Mouse (Mus musculus) 3T3-L1 (cell line): ENCODE measurements at regions not wholly inside any gene's neighbourhood (a gene's known extent, or its start where the extent isn't known, plus 50 kb on each side); places are given as distances from the start of the nearest gene placed in this dataset.

ENCODE experiments used
- DNase-seq: peaks from one replicate; pipeline ENCODE4 v3.0.0-alpha.2; 2015; ENCODE audit warnings: low read depth, low spot score

- DNase-seq = no peak
These were observed 430.4 kb downstream of the Adgrl2 start for GRCm38 (mm10) chr3:148559752-148560460.

DNA sequence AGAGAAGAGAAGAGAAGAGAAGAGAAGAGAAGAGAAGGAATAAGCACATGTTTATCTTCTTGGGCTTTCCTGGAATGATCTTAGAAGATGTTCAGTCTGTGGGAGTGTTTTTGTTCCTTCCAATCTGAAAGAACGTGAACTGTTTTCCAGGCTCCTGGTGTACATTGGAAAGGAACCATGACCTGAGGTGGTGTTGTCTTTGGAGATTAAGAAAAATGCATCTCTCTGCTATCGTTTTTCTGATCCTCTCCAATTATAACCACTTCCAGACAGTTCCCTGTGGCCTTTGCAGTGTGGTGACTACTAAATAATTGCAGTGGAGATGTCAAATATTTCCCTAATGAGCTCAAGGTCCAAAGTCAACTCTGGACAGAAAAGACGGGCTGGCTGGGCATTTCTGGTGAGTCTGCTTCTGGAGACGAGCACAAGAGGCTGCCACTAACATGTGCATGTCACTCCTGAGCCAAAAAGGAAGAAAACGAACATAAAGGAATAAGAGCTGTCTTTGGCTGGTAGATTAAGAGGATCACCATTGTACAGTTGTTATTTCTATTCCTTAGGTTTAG, 431.7 kb downstream of the Adgrl2 start:
- DNase-seq = no peak

DNA sequence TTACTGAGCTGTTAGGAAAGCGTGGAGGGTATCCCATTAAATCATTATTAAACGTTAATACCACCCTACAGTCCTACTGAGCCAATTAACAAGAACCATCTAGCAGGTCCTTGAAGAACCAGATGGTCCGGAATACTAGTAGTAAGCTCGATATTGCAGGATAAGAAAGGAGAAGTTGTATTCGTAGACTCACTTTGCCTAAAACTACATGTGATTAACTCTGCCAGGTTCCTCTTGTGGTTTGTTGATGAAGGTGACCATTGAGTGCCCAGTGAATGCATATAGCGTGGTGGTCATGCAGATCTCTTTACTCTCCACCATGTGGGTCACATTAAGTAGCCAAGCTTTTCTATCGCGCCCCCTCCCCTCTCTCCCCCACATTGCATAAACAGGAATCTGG, 435.0 kb downstream of the Adgrl2 start:
- no peak for DNase-seq

GRCm38 (mm10) chr3:148550716-148551115, 439.6 kb downstream of the Adgrl2 start:
- DNase-seq = no peak

GRCm38 (mm10) chr3:148544929-148545328, 445.4 kb downstream of the Adgrl2 start:
- no peak for DNase-seq

- no peak for DNase-seq
These were observed 448.1 kb downstream of the Adgrl2 start for GRCm38 (mm10) chr3:148542217-148542616.

DNA sequence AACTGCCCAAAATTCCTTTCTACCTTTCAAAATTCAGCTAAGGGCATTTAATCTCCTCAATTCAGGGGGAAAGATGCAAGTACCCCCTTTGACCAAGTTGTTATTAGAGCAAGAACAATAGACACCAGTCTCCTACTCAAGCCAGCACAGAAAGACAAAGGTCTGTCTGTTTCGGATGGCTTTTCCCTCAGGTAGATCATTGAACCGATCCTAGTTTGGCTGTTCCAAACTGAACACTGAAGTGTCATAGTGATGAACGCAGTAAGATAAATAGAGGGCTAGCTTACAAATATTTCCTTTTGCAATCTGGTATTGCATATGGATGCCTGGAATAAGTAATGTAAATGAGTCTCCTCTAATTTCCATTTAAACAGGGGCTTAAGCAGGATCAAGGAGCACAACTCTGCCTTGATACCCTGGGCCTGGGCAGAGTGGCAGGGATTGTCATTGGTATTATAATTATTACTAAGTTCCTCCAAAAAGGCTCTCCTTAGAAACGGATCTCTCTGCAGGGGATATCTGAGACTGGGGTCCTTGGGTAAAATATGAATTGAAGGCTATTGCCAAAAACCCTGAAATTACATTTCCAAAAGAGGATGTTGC, 452.6 kb downstream of the Adgrl2 start:
- DNase-seq = no peak

DNA sequence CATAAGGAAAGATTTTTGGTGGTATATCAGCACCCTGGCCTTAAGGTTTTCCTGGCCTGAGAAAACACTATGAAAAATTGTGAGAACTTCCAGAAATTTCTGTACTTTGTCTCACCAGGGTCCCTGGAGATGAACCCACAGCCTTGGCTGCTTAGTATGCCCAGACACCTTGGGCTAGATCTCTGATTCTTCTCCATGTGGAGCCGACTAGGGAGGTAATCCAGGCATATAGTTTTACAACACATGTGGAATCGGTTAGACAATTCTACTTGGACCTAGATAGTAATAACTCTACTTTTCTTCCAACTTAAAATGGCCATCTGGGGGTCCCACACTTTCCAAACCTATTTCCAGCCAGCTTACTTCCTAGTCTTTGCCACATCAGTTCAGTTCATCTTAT, 460.5 kb downstream of the Adgrl2 start:
- no peak for DNase-seq

GRCm38 (mm10) chr3:148510381-148510780, 480.0 kb downstream of the Adgrl2 start:
- DNase-seq = no peak

GRCm38 (mm10) chr3:148504928-148505327, 485.4 kb downstream of the Adgrl2 start:
- DNase-seq = no peak

- DNase-seq = no peak
These were observed 486.9 kb downstream of the Adgrl2 start for GRCm38 (mm10) chr3:148503432-148503831.

DNA sequence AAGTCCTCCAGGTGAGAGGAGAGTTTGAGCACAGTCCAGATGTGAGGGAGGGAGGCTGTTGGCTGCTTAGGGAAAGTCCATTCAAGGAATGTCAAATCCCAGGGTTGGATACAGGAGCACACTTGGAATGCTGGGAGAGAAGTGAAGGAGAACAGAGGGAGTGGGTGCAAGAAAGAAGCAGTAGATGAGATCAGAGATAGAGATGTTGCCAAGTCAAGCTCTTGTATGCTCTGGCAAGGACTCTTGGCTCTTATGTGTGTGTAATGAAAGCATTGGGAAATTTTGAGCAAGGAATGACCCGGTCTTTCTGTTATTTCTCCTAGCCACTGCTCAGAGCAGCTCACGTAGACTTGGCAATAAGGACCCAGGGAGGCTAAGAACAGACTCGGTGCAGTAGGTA, 488.6 kb downstream of the Adgrl2 start:
- DNase-seq = peak; percentile 10

DNA sequence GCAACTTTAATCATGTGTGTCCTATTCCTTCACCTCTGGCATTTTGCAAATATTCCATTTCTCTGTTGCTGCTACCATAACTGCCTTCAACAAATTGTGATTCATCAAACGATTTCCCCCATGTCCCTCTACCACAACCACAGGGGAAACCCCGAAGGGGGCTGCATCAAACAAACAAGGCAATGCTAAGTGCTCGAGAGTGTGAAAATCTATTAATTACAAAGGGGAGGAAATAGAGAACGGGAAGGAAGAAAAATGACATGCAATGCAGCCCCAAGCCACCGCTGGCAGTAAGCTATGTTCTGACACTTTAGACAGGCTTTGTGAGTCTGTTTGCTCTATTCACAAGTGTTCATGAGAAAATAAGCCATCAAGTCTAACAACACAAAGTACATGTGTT, 493.7 kb downstream of the Adgrl2 start:
- DNase-seq = no peak

GRCm38 (mm10) chr3:148491287-148491686, 499.1 kb downstream of the Adgrl2 start:
- no peak for DNase-seq

DNA sequence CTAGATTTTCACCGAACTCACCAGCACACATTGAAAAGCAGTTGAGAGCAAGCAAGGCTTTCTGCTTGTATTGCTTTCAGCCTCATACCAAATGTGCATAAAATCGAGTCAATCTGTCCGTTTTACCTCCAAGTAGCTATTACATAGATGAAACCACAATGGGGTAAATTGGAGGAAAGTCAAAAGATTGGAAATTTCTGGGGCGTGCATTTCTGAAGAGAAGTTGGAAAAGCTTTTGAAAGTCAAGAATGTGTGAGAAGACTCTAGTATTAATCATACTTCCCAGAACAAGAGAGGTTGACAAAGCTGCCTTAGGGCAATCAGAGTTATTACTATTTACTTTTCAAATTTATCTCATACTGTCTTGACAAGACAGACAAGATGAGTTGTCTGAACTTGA, 501.2 kb downstream of the Adgrl2 start:
- DNase-seq = peak; percentile 40

DNA sequence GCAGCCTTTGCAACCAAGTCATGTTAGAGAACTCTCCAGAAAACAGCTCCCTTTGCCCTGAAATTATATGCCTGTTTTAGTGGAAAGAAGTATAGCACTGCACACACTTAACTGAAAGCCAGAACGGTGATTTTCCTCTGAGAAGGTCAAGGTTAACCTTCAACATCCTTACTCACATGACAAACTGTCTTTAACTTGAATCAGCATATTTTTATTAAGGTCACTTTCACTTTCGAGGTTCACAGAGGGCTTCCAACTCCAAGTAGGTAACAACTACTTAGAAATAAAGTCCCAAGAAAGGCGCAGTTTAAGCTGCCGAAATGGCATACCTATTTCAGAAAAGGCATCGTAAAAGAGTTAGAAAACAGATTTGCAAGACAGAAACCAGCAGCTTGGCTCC, 502.4 kb downstream of the Adgrl2 start:
- peak; percentile 6 for DNase-seq

DNA sequence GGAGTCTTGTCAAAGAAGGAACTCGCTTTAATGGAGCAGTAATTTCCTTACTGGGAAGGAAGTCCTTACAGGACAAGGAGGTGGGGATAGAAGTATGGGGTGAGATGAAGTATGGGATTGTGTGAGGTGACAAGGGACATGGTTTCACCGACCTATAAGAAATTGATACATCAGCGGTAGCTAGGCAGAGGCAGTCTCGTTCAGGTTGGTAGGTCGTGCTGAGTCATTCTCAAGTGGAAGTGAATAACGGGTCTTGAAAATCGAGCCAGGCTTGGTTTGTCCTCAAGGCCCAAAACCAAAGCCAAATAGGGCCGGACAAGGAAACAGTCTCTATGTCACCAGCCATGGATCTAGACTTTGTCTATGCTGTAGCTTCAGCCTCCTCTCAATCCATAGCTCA, 514.5 kb downstream of the Adgrl2 start:
- DNase-seq = peak; percentile 34

DNA sequence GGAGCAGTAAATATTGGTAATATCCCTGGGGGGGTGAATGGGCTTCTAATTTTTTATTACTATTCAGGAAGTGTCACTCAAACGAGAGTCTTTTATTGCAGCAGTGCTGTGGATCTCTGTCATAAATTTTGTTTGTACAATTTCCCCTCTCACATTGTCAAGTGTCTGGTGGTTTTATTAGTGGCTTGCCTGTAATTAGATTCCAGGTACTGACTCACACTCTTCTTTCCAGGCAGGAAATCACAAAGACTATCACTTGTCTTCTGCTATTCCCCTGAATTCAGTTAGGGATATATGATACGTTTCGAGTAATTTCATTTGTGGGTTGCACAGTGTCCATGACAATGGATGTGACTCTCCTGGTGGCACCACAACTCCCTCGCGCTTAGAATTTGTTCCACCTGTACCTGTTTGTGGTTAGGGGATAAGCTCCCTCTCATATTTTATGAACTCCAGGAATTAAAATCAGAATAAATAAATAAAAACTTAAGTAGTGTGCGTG, 517.4 kb downstream of the Adgrl2 start:
- no peak for DNase-seq

DNA sequence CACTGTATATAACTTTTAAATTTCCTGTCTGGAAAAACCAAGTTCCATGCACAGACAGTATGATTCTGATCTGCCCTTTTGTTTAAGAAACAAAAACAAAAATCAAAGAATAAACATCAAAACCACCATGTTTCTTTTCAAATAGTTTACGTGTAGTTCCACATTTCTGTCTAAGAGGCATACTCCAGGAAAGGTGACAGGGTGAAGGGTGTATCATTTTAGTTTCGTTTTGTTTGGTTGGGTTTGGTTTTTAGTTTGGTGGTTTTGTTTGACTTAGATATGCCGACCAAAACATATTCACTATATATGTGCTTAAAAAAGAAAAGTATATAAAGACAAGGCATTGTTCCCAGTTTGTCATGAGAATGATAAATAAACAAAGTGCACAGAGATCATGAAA, 524.9 kb downstream of the Adgrl2 start:
- peak; percentile 6 for DNase-seq

- no peak for DNase-seq
These were observed 527.6 kb downstream of the Adgrl2 start for GRCm38 (mm10) chr3:148462791-148463190.

- DNase-seq = no peak
These were observed 541.5 kb downstream of the Adgrl2 start for GRCm38 (mm10) chr3:148448888-148449287.

- no peak for DNase-seq
These were observed 541.9 kb downstream of the Adgrl2 start for GRCm38 (mm10) chr3:148448465-148448864.

- DNase-seq = peak; percentile 24
These were observed 543.5 kb downstream of the Adgrl2 start for GRCm38 (mm10) chr3:148446845-148447244.
